Mouse (Mus musculus) embryonic facial prominence, embryonic 15.5 days (tissue): Measurements from ENCODE around the gene Gda. TPM values are rescaled to one million over a fixed set of nuclear protein-coding genes. Genes with fewer than 3 reads are reported as not detected.

Experiments
- ATAC-seq: fragments of 200-750 bp; cut with Nextera tagmentation; 2 replicates; pipeline ENCODE4 v1.8.0; 2017; ENCODE audit warnings: low read depth, moderate TSS enrichment; ENCODE audit not compliant: insufficient number of reproducible peaks, low FRiP score, low TSS enrichment
- H3K27ac ChIP-seq: fragments of 300-500 bp; sonication (generic); replicated peaks from 2 replicates; pipeline ENCODE4 v1.5.1; 2015; ENCODE audit warnings: mild to moderate bottlenecking, inconsistent platforms
- H3K27me3 ChIP-seq: fragments of 300-500 bp; sonication (generic); 2 replicates; pipeline ENCODE4 v1.6.1; 2015; ENCODE audit warnings: inconsistent platforms
- H3K36me3 ChIP-seq: fragments of 300-500 bp; sonication (generic); 2 replicates; pipeline ENCODE4 v1.6.1; 2015; ENCODE audit warnings: mild to moderate bottlenecking, inconsistent platforms
- H3K4me1 ChIP-seq: fragments of 300-500 bp; sonication (generic); 2 replicates; pipeline ENCODE4 v1.6.1; 2015; ENCODE audit warnings: inconsistent platforms
- H3K4me2 ChIP-seq: fragments of 300-500 bp; sonication (generic); replicated peaks from 2 replicates; pipeline ENCODE4 v1.6.1; 2015; ENCODE audit warnings: mild to moderate bottlenecking, inconsistent platforms
- H3K4me3 ChIP-seq: fragments of 300-500 bp; sonication (generic); replicated peaks from 2 replicates; pipeline ENCODE4 v1.5.1; 2015; ENCODE audit warnings: mild to moderate bottlenecking, inconsistent platforms
- H3K9ac ChIP-seq: fragments of 300-500 bp; sonication (generic); 2 replicates; pipeline ENCODE4 v1.6.1; 2015; ENCODE audit warnings: inconsistent platforms
- H3K9me3 ChIP-seq: fragments of 300-500 bp; sonication (generic); replicated peaks from 2 replicates; pipeline ENCODE4 v1.6.1; 2016; ENCODE audit warnings: inconsistent platforms
- WGBS: fragments of 180-500 bp; shearing (Covaris S2); methylation state at CpG from one replicate; pipeline ENCODE4 v1.1.7; 2015; 5-methylcytosine and 5-hydroxymethylcytosine counted together
- polyA plus RNA-seq: library from polyadenylated mRNA; unstranded; fragments of >200 nt; fragmentation: Nextera tagmentation; extraction: Ambion mirVana; gene quantifications from 2 replicates; pipeline ENCODE4 v1.2.1, GENCODE M21; 2015

Gene Gda
- polyA plus RNA-seq, 1 experiment from 2014 or later: 0.49 TPM

DNA sequence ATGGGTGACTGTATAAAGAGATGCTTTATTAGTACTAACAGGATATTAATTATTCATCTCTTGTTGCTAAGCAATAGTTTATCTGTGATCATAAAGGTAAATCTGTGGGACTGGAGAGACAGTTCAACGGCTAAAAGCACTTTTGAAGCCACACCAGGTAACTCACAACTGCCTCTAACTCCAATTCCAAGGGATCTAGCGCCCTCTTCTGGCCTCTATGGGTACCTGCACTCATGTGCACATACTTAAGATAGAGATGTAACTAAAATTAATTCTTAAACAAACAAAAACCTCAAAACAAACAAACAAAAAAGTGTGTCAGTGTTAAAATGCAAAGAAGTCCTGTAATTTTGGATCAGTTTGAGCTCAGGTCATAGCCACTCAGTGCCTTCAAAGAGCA, 101.9 kb downstream of the Gda start:
- WGBS: 67% methylated on average over 2 of the region's 2 CpGs
- Histone ChIP-seq H3K4me1 (no peaks in the 10 kb centered on the region), H3K36me3 (no peaks in the 10 kb centered on the region), H3K27me3 (no peaks in the 10 kb centered on the region), H3K9me3 (no peaks in the 10 kb centered on the region), H3K4me3 (no peak overlapping the region), H3K9ac (no peak overlapping the region), H3K27ac (no peak overlapping the region), H3K4me2 (no peak overlapping the region)
- ATAC-seq: no peak

GRCm38 (mm10) chr19:21370782-21371181, 102.5 kb downstream of the Gda start:
- Histone ChIP-seq H3K4me3 (no peak overlapping the region), H3K27me3 (no peaks in the 10 kb centered on the region), H3K4me2 (no peak overlapping the region), H3K4me1 (no peaks in the 10 kb centered on the region), H3K9ac (no peak overlapping the region), H3K9me3 (no peaks in the 10 kb centered on the region), H3K27ac (no peak overlapping the region), H3K36me3 (no peaks in the 10 kb centered on the region)
- no peak for ATAC-seq
- WGBS: 74% methylated on average over 8 of the region's 8 CpGs

GRCm38 (mm10) chr19:21369175-21369574, 104.1 kb downstream of the Gda start:
- no peak overlapping the region for H3K4me2 ChIP-seq
- no peaks in the 10 kb centered on the region for H3K4me1 ChIP-seq
- no peak overlapping the region for H3K9ac ChIP-seq
- 90% methylated on average over 6 of the region's 6 CpGs for WGBS
- no peaks in the 10 kb centered on the region for H3K36me3 ChIP-seq
- H3K9me3 ChIP-seq: no peaks in the 10 kb centered on the region
- no peak overlapping the region for H3K4me3 ChIP-seq
- no peak for ATAC-seq
- H3K27me3 ChIP-seq: no peaks in the 10 kb centered on the region
- no peak overlapping the region for H3K27ac ChIP-seq

DNA sequence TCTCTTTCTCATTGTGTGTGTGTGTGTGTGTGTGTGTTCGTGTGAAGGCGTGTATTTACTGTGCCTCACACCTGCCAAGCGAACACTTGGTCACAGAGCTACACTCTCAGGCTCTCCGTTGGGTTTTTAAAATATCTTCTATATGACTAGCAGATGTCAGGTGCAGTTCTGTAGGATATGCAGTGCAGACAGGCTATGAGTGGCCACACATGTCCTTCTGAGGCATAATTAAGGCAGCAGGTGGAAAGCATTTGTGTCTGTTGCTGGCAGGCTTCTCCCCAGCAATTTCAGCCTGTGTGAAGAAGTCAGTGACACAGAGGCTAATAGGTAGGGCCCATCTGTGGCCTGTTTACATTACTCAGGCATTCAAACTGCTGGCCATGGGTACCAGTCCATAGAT, 104.7 kb downstream of the Gda start:
- WGBS: 53% methylated on average over 4 of the region's 4 CpGs
- H3K36me3 ChIP-seq: no peaks in the 10 kb centered on the region
- no peak for ATAC-seq

GRCm38 (mm10) chr19:21357792-21358191, 115.5 kb downstream of the Gda start:
- Histone ChIP-seq H3K9me3 (no peaks in the 10 kb centered on the region), H3K27ac (no peak overlapping the region), H3K36me3 (no peaks in the 10 kb centered on the region), H3K4me2 (no peak overlapping the region), H3K9ac (no peak overlapping the region), H3K27me3 (no peaks in the 10 kb centered on the region), H3K4me3 (no peak overlapping the region), H3K4me1 (no peaks in the 10 kb centered on the region)
- no peak for ATAC-seq
- 85% methylated on average over 6 of the region's 6 CpGs for WGBS

More for the DNA sequence above, 104.7 kb downstream of the Gda start:
- no peak overlapping the region for H3K4me2 ChIP-seq
- no peaks in the 10 kb centered on the region for H3K4me1 ChIP-seq
- H3K27ac ChIP-seq: no peak overlapping the region
- no peaks in the 10 kb centered on the region for H3K9me3 ChIP-seq
- H3K9ac ChIP-seq: no peak overlapping the region
- H3K27me3 ChIP-seq: no peaks in the 10 kb centered on the region
- H3K4me3 ChIP-seq: no peak overlapping the region

DNA sequence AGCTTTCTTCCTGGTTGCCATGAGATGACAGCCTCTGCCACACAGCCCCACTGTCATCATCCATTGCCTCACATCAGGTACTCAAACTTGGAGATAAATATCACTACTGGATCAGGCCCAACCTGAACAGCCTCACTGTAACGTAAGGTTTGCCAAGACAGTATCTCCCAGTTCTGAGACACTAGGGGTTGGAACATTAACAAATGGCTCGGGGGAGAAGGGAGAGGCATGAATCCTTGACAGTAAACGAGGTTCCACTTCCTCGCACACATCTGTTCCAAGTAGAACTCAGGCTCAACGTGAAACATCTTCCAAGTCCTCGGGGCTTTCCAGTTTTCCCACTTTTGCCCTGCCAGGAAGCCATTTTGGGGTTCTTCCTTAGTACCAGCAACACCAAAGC, 123.6 kb downstream of the Gda start:
- no peak overlapping the region for H3K9ac ChIP-seq
- H3K4me1 ChIP-seq: no peaks in the 10 kb centered on the region
- H3K4me3 ChIP-seq: no peak overlapping the region
- no peaks in the 10 kb centered on the region for H3K27me3 ChIP-seq
- no peak overlapping the region for H3K4me2 ChIP-seq
- H3K36me3 ChIP-seq: no peaks in the 10 kb centered on the region
- WGBS: 63% methylated on average over 6 of the region's 6 CpGs
- ATAC-seq: no peak
- no peak overlapping the region for H3K27ac ChIP-seq
- H3K9me3 ChIP-seq: no peaks in the 10 kb centered on the region

DNA sequence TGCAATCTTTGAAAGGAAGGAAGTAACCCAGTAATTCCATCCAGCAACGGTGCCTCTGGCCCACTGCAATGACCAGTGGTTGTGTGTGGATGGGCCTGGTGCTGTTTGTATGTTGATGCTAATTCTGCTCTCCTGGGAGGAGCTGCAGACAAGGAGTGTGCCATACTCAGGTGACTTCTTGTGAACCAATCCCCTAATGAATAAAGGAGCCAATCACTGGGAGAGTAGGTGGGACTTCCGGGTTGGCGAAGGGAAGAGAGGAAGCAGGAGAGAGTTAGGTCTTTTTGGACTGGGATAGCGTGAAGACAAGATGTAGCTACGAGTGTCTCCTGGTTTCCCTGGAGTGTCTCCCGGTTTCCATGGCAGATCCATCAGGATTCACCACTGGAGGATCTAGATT, 126.6 kb downstream of the Gda start:
- Histone ChIP-seq H3K4me3 (no peak overlapping the region), H3K27ac (no peak overlapping the region), H3K36me3 (no peaks in the 10 kb centered on the region), H3K27me3 (no peaks in the 10 kb centered on the region), H3K9me3 (no peaks in the 10 kb centered on the region), H3K9ac (no peak overlapping the region), H3K4me2 (no peak overlapping the region), H3K4me1 (no peaks in the 10 kb centered on the region)
- 90% methylated on average over 6 of the region's 6 CpGs for WGBS
- no peak for ATAC-seq

Other genes starting within 250 kb of the Gda start
- 117 and 123 TPM in 2 replicates for gene Zfand5, start 201.2 kb downstream of the Gda start, polyA plus RNA-seq
- 46.4 and 49.8 TPM in 2 replicates for gene 1110059E24Rik, start 179.5 kb upstream of the Gda start, polyA plus RNA-seq
- 31.8 and 32.6 TPM in 2 replicates for gene Abhd17b, start 179.7 kb upstream of the Gda start, polyA plus RNA-seq